15 mouse cellular contexts compared by ENCODE assay signal in the genomic region with DNA sequence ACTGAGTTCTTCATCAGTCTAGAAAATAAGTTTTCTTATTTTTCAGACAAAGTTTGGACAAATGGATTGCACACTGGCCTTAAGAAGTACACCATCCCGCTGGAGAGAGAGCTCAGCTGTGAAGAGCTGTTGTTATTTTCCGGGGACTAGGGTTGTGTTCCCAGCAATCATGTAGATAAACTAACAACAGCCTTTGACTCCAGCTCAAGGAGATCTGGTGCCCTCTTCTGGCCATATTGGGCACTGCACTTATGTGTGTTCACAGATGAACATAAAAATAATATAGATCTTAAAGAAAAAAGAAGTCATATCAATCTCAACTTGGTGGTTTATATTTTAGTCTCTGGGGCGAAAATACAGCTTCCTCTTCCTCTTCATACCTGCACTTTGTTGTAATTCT.
DNase-seq lines count a peak whose midpoint lies in the region; ATAC-seq and TF ChIP-seq lines count a peak whose summit lies in the region.
"Had no signal": no experiment of that assay in that cellular context is flagged by ENCODE, and none has a peak within 500 bp of the region (broad histone marks: within the 10 kb centered on the region; RNA-seq: fewer than 3 reads in every experiment).

No protein-coding gene starts in this region.

- ATAC-seq in hindbrain, embryonic 11.5 days (ENCODE audit: low FRiP score): no peak
- ATAC-seq in hindbrain, embryonic 16.5 days: no peak
- no peak for ATAC-seq in liver, postnatal 0 days
- ATAC-seq in liver, embryonic 12.5 days: no peak

- no peak overlapping the region for H3K4me3 ChIP-seq in hindbrain, embryonic 11.5 days (ENCODE audit: low read depth, low read length)
- H3K4me3 ChIP-seq in hindbrain, embryonic 16.5 days (ENCODE audit: low read length): no peak overlapping the region
- no peak overlapping the region for H3K4me3 ChIP-seq in liver, postnatal 0 days (ENCODE audit: low read depth, low read length)
- H3K4me3 ChIP-seq in liver, embryonic 12.5 days: no peak overlapping the region
- no peak overlapping the region for H3K4me3 ChIP-seq in ES-Bruce4 (ENCODE audit: low read depth, low read length)
- H3K4me3 ChIP-seq: lung, embryonic 15.5 days; midbrain, embryonic 12.5 days; neural tube, embryonic 12.5 days had no signal

- H3K4me2 ChIP-seq in hindbrain, embryonic 11.5 days (replicated peaks; ENCODE audit: low read depth, low read length): no peak overlapping the region
- no peak overlapping the region for H3K4me2 ChIP-seq in hindbrain, embryonic 16.5 days (ENCODE audit: low read length)
- no peak overlapping the region for H3K4me2 ChIP-seq in liver, postnatal 0 days (ENCODE audit: low read depth, low read length)
- H3K4me2 ChIP-seq in liver, embryonic 12.5 days: no peak overlapping the region
- H3K4me2 ChIP-seq: lung, embryonic 15.5 days; neural tube, embryonic 12.5 days had no signal

- DNase-seq in hindbrain, embryonic 11.5 days (ENCODE audit: low spot score): peak; percentile 14
- no peak for DNase-seq in liver, postnatal 0 days
- DNase-seq in R1 (ENCODE audit: low read depth, low spot score): peak; percentile 46
- DNase-seq in right cerebral cortex, postnatal 14 days: no peak
- DNase-seq in layer of hippocampus, adult 9-10 months (ENCODE audit: low spot score): no peak
- DNase-seq: adrenal gland, adult 8-10 months; cerebellum, adult 11 months; right cerebral cortex, adult 18-20 months had no signal

- H3K27me3 ChIP-seq in hindbrain, embryonic 11.5 days (ENCODE audit: control insufficient read depth, insufficient read depth, low read length): no peaks in the 10 kb centered on the region
- no peaks in the 10 kb centered on the region for H3K27me3 ChIP-seq in hindbrain, embryonic 16.5 days (replicated peaks; ENCODE audit: control insufficient read depth, insufficient read depth, low read length)
- H3K27me3 ChIP-seq in liver, postnatal 0 days (ENCODE audit: insufficient read depth, low read length): no peaks in the 10 kb centered on the region
- no peaks in the 10 kb centered on the region for H3K27me3 ChIP-seq in liver, embryonic 12.5 days (replicated peaks)
- no peaks in the 10 kb centered on the region for H3K27me3 ChIP-seq in ES-Bruce4 (ENCODE audit: control insufficient read depth, insufficient read depth, low read length, poor library complexity, severe bottlenecking)
- H3K27me3 ChIP-seq: lung, embryonic 15.5 days; midbrain, embryonic 12.5 days; neural tube, embryonic 12.5 days had no signal

- TF ChIP-seq EP300 in liver, postnatal 0 days (IDR thresholded peaks at IDR 0.05; ENCODE audit: low read depth): no peak
- no peak for TF ChIP-seq EP300 in ES-Bruce4 (IDR thresholded peaks at IDR 0.05; ENCODE audit: insufficient read depth, low read depth, low read length)

- H3K9ac ChIP-seq in hindbrain, embryonic 11.5 days (ENCODE audit: low read depth, low read length): no peak overlapping the region
- H3K9ac ChIP-seq in hindbrain, embryonic 16.5 days (ENCODE audit: low read depth, low read length): no peak overlapping the region
- no peak overlapping the region for H3K9ac ChIP-seq in liver, postnatal 0 days (replicated peaks)
- H3K9ac ChIP-seq in liver, embryonic 12.5 days: no peak overlapping the region
- no peak overlapping the region for H3K9ac ChIP-seq in ES-Bruce4 (ENCODE audit: low read depth, poor library complexity, severe bottlenecking)
- H3K9ac ChIP-seq: lung, embryonic 15.5 days; midbrain, embryonic 12.5 days; neural tube, embryonic 12.5 days had no signal

- TF ChIP-seq CTCF in liver, postnatal 0 days (IDR thresholded peaks at IDR 0.05; ENCODE audit: low read depth): peak; percentile 47
- peak; percentile 7 for TF ChIP-seq CTCF in ES-Bruce4 (IDR thresholded peaks at IDR 0.05; ENCODE audit: low read depth, low read length)

- no peak for TF ChIP-seq POLR2A in ES-Bruce4 (IDR thresholded peaks at IDR 0.05; ENCODE audit: insufficient read depth, low read length)

- H3K4me1 ChIP-seq in hindbrain, embryonic 11.5 days (replicated peaks; ENCODE audit: control insufficient read depth, insufficient read depth, low read length): no peaks in the 10 kb centered on the region
- H3K4me1 ChIP-seq in hindbrain, embryonic 16.5 days (ENCODE audit: control insufficient read depth, insufficient read depth, low read depth, low read length): no peaks in the 10 kb centered on the region
- no peaks in the 10 kb centered on the region for H3K4me1 ChIP-seq in liver, postnatal 0 days (ENCODE audit: insufficient read depth)
- no peaks in the 10 kb centered on the region for H3K4me1 ChIP-seq in liver, embryonic 12.5 days
- no peaks in the 10 kb centered on the region for H3K4me1 ChIP-seq in ES-Bruce4 (ENCODE audit: control insufficient read depth, insufficient read depth, low read length)
- H3K4me1 ChIP-seq: lung, embryonic 15.5 days; midbrain, embryonic 12.5 days; neural tube, embryonic 12.5 days had no signal

- H3K9me3 ChIP-seq in hindbrain, embryonic 11.5 days (ENCODE audit: control insufficient read depth, low read length): no peaks in the 10 kb centered on the region
- peaks cover 4% of the 10 kb centered on the region; the same call in 1 of the 2 replicates for H3K9me3 ChIP-seq in hindbrain, embryonic 16.5 days (ENCODE audit: control insufficient read depth, low read length)
- no peaks in the 10 kb centered on the region for H3K9me3 ChIP-seq in liver, postnatal 0 days (ENCODE audit: low read length)
- peaks cover 30% of the 10 kb centered on the region for H3K9me3 ChIP-seq in liver, embryonic 12.5 days (replicated peaks)
- H3K9me3 ChIP-seq in ES-Bruce4 (replicated peaks; ENCODE audit: control insufficient read depth, insufficient read depth, low read length, poor library complexity, severe bottlenecking): no peaks in the 10 kb centered on the region
- H3K9me3 ChIP-seq: lung, embryonic 15.5 days; neural tube, embryonic 12.5 days had no signal

- no peak overlapping the region for H3K27ac ChIP-seq in hindbrain, embryonic 11.5 days (ENCODE audit: low read depth, low read length)
- H3K27ac ChIP-seq in hindbrain, embryonic 16.5 days (ENCODE audit: low read depth, low read length): no peak overlapping the region
- H3K27ac ChIP-seq in liver, postnatal 0 days (ENCODE audit: low read depth): no peak overlapping the region
- no peak overlapping the region for H3K27ac ChIP-seq in liver, embryonic 12.5 days
- no peak overlapping the region for H3K27ac ChIP-seq in ES-Bruce4 (ENCODE audit: insufficient read depth, low read length)
- H3K27ac ChIP-seq: lung, embryonic 15.5 days; midbrain, embryonic 12.5 days; neural tube, embryonic 12.5 days had no signal

- WGBS in hindbrain, embryonic 11.5 days: 89% methylated on average over 3 of the region's 3 CpGs
- 89% methylated on average over 3 of the region's 3 CpGs for WGBS in hindbrain, embryonic 16.5 days
- WGBS in liver, postnatal 0 days (ENCODE audit: insufficient replicate concordance): 76% methylated on average over 3 of the region's 3 CpGs
- 63% methylated on average over 3 of the region's 3 CpGs for WGBS in liver, embryonic 12.5 days (ENCODE audit: insufficient replicate concordance)

- H3K36me3 ChIP-seq in hindbrain, embryonic 11.5 days (ENCODE audit: control insufficient read depth, insufficient read depth, low read length): no peaks in the 10 kb centered on the region
- no peaks in the 10 kb centered on the region for H3K36me3 ChIP-seq in hindbrain, embryonic 16.5 days (ENCODE audit: control insufficient read depth, insufficient read depth, low read length)
- H3K36me3 ChIP-seq in liver, postnatal 0 days (replicated peaks; ENCODE audit: insufficient read depth, low read length): no peaks in the 10 kb centered on the region
- no peaks in the 10 kb centered on the region for H3K36me3 ChIP-seq in liver, embryonic 12.5 days
- H3K36me3 ChIP-seq in ES-Bruce4 (ENCODE audit: control insufficient read depth, insufficient read depth, low read length, poor library complexity, severe bottlenecking): no peaks in the 10 kb centered on the region
- H3K36me3 ChIP-seq: G1E; lung, embryonic 15.5 days; midbrain, embryonic 12.5 days; neural tube, embryonic 12.5 days had no signal

Comparison
In these comparisons a context has a peak if more than half of its experiments do, and no peak if none do; other contexts are left out.
1. DNase-seq: peak in hindbrain, embryonic 11.5 days (single experiment) and R1 (single experiment); none in liver, postnatal 0 days (single experiment), right cerebral cortex, postnatal 14 days (single experiment) and layer of hippocampus, adult 9-10 months (single experiment).